Mouse (Mus musculus) liver, embryonic 16.5 days (tissue): Measurements from ENCODE around the gene Gm30191. TPM values are rescaled to one million over a fixed set of nuclear protein-coding genes. Genes with fewer than 3 reads are reported as not detected.

Experiments
- ATAC-seq: fragments of 200-750 bp; cut with Nextera tagmentation; 2 replicates; pipeline ENCODE4 v1.8.0; 2017; ENCODE audit warnings: low read depth, mild to moderate bottlenecking, moderate number of reproducible peaks, moderate library complexity
- H3K27ac ChIP-seq: fragments of 300-500 bp; sonication (generic); 2 replicates; pipeline ENCODE4 v1.5.1; 2014; ENCODE audit warnings: mild to moderate bottlenecking, low read length
- H3K27me3 ChIP-seq: fragments of 300-500 bp; sonication (generic); 2 replicates; pipeline ENCODE4 v1.6.1; 2014; ENCODE audit warnings: low read depth, low read length, mixed read lengths; ENCODE audit not compliant: control insufficient read depth, insufficient read depth
- H3K36me3 ChIP-seq: fragments of 300-500 bp; sonication (generic); 2 replicates; pipeline ENCODE4 v1.6.1; 2014; ENCODE audit warnings: mild to moderate bottlenecking; ENCODE audit not compliant: control insufficient read depth, insufficient read depth
- H3K4me1 ChIP-seq: fragments of 300-500 bp; sonication (generic); 2 replicates; pipeline ENCODE4 v1.6.1; 2014; ENCODE audit warnings: low read depth, low read length, mixed read lengths; ENCODE audit not compliant: control insufficient read depth
- H3K4me2 ChIP-seq: fragments of 300-500 bp; sonication (generic); 2 replicates; pipeline ENCODE4 v1.6.1; 2014; ENCODE audit warnings: low read depth, low read length, mixed read lengths
- H3K4me3 ChIP-seq: fragments of 300-500 bp; sonication (generic); 2 replicates; pipeline ENCODE4 v1.5.1; 2014; ENCODE audit warnings: low read depth, mild to moderate bottlenecking, low read length
- H3K9ac ChIP-seq: fragments of 300-500 bp; sonication (generic); 2 replicates; pipeline ENCODE4 v1.6.1; 2014; ENCODE audit warnings: low read depth, low read length
- H3K9me3 ChIP-seq: fragments of 300-500 bp; sonication (generic); replicated peaks from 2 replicates; pipeline ENCODE4 v1.6.1; 2016; ENCODE audit warnings: low read length; ENCODE audit not compliant: control insufficient read depth
- WGBS: fragments of 180-500 bp; shearing (Covaris S2); extraction: QIAGEN DNeasy Blood & Tissue Kit; methylation state at CpG from one replicate; pipeline ENCODE4 v1.1.7; 2014; ENCODE audit not compliant: insufficient replicate concordance; 5-methylcytosine and 5-hydroxymethylcytosine counted together
- polyA plus RNA-seq: library from polyadenylated mRNA; unstranded; fragments of >200 nt; fragmentation: Nextera tagmentation; extraction: Ambion mirVana; gene quantifications from 2 replicates; pipeline ENCODE4 v1.2.1, GENCODE M21; 2015

The Gm30191 gene
- polyA plus RNA-seq, 1 experiment from 2014 or later: not detected

DNA sequence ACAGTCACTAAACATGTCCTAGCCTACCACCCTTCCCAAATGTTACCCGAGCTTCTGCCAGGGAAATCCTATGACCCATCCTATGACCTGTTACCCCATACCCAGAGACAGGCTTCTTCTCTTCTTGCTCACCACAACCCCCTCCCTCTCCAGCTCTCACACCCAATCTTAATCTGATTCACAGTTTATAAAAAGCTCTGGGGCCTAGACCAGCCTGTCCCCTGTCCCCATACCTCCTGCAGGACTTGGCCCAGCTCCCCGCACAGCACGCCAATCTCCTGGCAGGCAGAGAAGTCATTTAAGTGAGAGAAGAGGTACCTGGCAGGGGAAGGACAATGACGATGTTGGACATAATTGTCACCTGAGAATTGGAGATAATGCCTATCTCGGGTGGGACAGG is 11.9 kb upstream of the Gm30191 start:
- WGBS: 51% methylated on average over 5 of the region's 5 CpGs

DNA sequence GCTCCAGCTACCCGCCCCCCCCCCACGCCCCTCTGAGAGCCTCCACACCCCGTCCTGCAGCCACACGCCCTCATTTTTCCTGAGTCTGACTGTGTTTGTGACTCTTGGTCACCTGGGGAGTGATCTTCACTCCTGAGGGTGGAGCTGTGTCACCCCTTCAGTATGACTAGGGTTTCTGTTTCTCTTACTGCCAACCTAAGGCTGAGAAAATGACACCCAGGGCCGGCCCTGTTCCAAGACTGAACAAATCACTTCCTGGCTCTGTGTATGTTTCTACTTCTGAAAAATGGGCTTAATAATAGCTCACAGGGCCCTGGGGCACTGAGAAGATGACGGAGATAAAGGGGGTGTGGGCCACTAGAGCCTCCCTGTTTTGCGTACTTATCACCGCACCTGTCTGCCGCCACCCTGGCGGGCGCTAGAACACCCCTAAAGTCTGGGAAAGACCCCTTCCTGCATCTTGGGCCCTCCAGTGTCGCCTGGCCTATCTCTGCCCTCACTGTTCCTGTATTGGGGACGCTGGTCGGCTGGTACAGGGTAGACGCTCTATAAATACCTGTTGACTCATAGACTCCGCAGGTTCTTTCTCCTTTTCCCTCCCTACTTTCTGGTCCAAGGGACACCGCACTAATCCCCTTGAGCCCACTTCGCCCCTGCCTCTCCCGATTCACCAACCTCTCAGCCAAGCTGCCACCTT is 9.0 kb upstream of the Gm30191 start:
- whole genome bisulfite sequencing: 24% methylated on average over 19 of the region's 19 CpGs
- Histone ChIP-seq H3K36me3 (no peaks in the 10 kb centered on the region), H3K4me2 (0 out of 2 replicates have a peak overlapping the region, but pooled peaks have one; percentile 25), H3K9me3 (no peaks in the 10 kb centered on the region), H3K27ac (no peak overlapping the region), H3K4me1 (peaks cover 5% of the 10 kb centered on the region), H3K9ac (no peak overlapping the region), H3K4me3 (no peak overlapping the region), H3K27me3 (peaks cover 8% of the 10 kb centered on the region)
- no peak for ATAC-seq

More for the DNA sequence above, 11.9 kb upstream of the Gm30191 start:
- Histone ChIP-seq H3K27ac (no peak overlapping the region), H3K4me1 (peaks cover 5% of the 10 kb centered on the region), H3K9me3 (no peaks in the 10 kb centered on the region), H3K9ac (no peak overlapping the region), H3K36me3 (no peaks in the 10 kb centered on the region), H3K27me3 (peaks cover 8% of the 10 kb centered on the region), H3K4me2 (no peak overlapping the region), H3K4me3 (no peak overlapping the region)
- no peak for ATAC-seq

DNA sequence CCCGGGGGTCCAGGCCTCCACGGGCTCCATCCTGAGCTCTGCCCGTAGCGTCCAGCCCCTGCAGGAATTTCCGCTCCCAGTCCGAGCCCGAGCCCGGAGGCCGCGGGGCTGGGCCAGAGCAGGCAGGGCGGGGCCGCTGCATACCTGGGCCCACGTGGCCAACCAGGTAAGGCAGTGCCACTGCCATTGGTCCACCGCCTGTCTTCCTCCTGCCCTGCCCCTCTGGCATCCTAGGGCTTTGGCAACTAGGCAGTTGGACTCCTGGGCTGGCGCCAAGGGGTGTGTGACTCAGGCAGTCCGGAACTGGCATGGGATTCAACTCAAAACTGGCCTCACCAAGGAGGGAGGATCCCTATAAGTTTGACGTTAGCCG is 8.5 kb upstream of the Gm30191 start, which contains the start of gene Cnksr1:
TSS of gene Cnksr1 (minus strand) at position 121 of the 373 bp plus-strand sequence.
- Histone ChIP-seq H3K4me1 (peaks cover 5% of the 10 kb centered on the region), H3K9ac (no peak within 1 kb of the TSS), H3K9me3 (no peaks in the 10 kb centered on the region), H3K27me3 (peaks cover 8% of the 10 kb centered on the region), H3K4me2 (peak within 1 kb of the TSS; percentile 25), H3K36me3 (no peaks in the 10 kb centered on the region), H3K4me3 (0 out of 2 replicates have a peak within 1 kb of the TSS, but pooled peaks have one; percentile 15), H3K27ac (no peak within 1 kb of the TSS)
- WGBS: 8% methylated on average over 18 of the region's 18 CpGs
- ATAC-seq: no peak

DNA sequence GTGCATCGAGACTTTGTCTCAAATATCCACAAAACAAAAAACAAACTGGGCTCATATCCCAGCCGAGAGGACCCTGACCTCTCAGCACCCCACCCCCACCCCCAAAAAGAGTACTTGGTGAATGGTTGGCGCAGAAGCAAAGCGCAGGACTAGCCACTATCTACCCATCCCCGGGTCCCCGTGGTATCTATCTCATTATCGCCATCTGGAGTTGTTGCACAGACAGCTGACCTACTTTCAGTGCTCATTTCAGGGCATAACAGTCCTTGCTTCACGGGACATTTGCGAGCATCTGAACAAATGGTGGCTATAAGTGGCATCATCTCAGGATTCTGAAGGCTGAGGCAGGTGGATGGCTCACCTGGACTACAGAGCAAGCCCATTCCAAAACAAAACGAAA is 8.0 kb upstream of the Gm30191 start:
- Histone ChIP-seq H3K9me3 (no peaks in the 10 kb centered on the region), H3K27me3 (peaks cover 8% of the 10 kb centered on the region), H3K9ac (no peak overlapping the region), H3K36me3 (no peaks in the 10 kb centered on the region), H3K27ac (no peak overlapping the region), H3K4me2 (peak overlapping the region; percentile 25), H3K4me1 (peaks cover 5% of the 10 kb centered on the region), H3K4me3 (0 out of 2 replicates have a peak overlapping the region, but pooled peaks have one; percentile 15)
- WGBS: 8% methylated on average over 10 of the region's 10 CpGs
- no peak for ATAC-seq

DNA sequence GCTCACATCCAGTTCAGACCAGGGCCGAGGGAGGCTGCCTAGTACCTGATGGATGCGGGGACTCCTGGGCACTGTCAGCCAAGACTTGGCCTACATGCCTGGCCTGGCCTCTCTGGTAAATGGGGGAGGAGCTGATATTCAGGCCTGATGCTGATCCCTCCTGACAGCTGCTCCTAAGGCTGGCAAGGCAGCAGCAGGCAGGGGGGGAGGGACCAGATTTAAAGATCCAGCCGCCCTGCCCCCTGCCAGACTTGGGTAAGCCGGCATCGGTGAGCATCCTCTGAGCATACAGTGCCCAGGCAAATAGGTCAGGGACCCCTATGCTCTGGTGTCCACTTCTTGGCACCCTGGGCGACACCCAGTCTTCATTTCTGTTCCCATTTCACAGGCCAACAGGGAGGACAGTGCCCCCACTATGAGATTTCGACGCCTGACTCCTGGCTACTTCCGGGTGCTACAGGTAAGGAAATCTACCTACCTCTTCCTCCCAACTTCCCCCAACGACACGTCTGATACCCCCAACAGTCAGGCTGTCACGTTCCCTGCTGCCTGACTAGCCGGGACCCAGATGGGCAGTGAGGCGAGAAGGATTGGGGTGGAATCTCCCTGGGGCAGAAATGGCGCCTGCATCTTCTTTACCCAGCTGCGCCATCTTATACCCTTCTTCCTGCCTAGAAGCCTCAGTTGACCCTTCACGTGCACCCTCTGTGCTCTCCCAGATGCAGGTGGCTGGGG is 3.1 kb upstream of the Gm30191 start, which contains the start of gene E130218I03Rik:
TSS of gene E130218I03Rik (plus strand) at position 147 of the 735 bp plus-strand sequence.
- Histone ChIP-seq H3K4me3 (peak within 1 kb of the TSS; percentile 84), H3K4me1 (peaks cover 16% of the 10 kb centered on the region), H3K27me3 (peaks cover 25% of the 10 kb centered on the region), H3K4me2 (peak within 1 kb of the TSS; percentile 98), H3K27ac (no peak within 1 kb of the TSS), H3K36me3 (no peaks in the 10 kb centered on the region), H3K9me3 (no peaks in the 10 kb centered on the region), H3K9ac (no peak within 1 kb of the TSS)
- no peak for ATAC-seq
- 86% methylated on average over 17 of the region's 17 CpGs for WGBS

DNA sequence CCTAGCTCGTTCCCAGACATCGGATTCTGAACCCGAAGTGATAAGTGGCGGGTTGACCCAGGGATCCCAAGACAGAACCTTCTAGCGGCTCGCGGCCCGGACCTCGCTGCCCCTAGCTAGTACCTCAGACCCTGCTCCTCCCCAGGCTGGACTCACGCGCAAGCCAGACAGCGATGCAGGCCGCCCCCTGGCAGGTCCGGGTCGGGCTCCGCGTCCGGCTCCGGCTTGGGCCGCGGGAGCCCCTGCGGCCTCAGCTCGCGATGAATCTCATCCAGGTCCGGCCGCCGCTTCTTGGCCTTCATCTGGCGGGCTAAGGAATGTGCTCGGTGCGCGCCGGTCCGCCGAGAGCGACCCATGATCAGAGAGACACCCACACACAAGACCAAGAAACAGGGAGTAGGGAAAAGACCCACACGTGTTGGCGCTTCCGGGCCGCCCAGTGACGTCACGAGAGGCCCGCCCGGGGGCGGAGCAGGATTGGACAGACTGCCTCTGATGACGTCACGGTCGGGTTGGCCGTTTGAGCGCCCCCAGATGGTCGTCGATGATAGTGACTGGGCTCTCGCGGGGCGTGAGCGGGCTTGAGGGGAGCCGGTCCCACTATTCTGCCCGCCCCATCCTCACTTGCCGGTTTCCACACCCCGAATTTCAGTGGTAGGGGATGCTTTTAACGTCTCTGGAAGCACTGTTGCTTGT is 1.4 kb upstream of the Gm30191 start, which contains the start of gene Zfp593:
TSS of gene Zfp593 (minus strand) at position 445 of the 696 bp plus-strand sequence.
- Histone ChIP-seq H3K4me2 (peak within 1 kb of the TSS; percentile 98), H3K27me3 (peaks cover 41% of the 10 kb centered on the region), H3K36me3 (no peaks in the 10 kb centered on the region), H3K9ac (peak within 1 kb of the TSS; percentile 82), H3K4me1 (peaks cover 13% of the 10 kb centered on the region), H3K4me3 (peak within 1 kb of the TSS; percentile 84), H3K27ac (no peak within 1 kb of the TSS), H3K9me3 (no peaks in the 10 kb centered on the region)
- ATAC-seq: peak; percentile 85
- WGBS: under 1% methylated on average over 60 of the region's 60 CpGs

DNA sequence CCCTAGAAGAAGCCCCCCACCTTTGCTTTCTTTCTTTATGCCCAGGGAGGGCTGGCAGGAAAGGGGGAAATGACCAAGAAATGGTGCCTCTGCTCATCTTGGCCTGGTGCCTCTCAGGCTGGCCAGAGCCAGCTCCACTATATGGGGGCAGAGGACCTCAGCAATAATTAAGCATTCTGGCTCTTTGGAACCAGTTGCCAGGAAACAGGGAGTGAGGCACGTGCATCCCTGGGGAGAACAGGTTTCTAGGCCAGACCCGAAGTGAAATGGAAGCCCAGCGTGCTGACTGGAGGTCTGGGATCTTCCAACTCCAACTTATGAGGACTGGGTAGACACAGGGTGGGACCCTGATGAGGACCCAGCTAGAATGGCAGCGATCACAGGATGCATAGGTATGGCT is 479 bp upstream of the Gm30191 start:
- no peak overlapping the region for H3K4me2 ChIP-seq
- H3K27ac ChIP-seq: no peak overlapping the region
- H3K9me3 ChIP-seq: no peaks in the 10 kb centered on the region
- peaks cover 20% of the 10 kb centered on the region for H3K4me1 ChIP-seq
- ATAC-seq: no peak
- H3K36me3 ChIP-seq: no peaks in the 10 kb centered on the region
- H3K9ac ChIP-seq: no peak overlapping the region
- WGBS: 49% methylated on average over 4 of the region's 4 CpGs
- H3K4me3 ChIP-seq: no peak overlapping the region
- peaks cover 51% of the 10 kb centered on the region for H3K27me3 ChIP-seq

DNA sequence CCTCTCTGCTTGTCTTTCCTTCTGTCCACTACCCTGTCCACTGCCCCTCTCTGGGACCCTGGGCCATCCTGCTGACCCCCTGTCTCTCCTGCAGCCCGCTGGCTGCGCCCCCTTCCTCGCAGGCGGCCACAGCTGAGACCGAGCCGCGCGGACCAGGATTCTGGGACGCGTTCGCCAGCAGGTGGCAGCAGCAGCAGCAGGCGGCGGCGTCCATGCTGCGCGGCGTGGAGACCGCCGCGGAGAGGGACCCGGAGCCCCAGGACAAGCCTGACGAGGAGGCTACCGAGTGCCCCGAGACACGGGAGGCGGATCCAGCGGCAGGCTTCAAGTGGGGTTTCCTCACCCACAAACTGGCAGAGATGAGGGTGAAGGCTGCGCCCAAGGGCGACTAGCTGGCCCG is 2.9 kb downstream of the Gm30191 start:
- no peak overlapping the region for H3K9ac ChIP-seq
- 4% methylated on average over 30 of the region's 30 CpGs for WGBS
- H3K4me1 ChIP-seq: peaks cover 33% of the 10 kb centered on the region
- H3K9me3 ChIP-seq: no peaks in the 10 kb centered on the region
- H3K4me3 ChIP-seq: peak overlapping the region; percentile 37
- H3K36me3 ChIP-seq: no peaks in the 10 kb centered on the region
- peaks cover 85% of the 10 kb centered on the region for H3K27me3 ChIP-seq
- no peak for ATAC-seq
- peak overlapping the region; percentile 54 for H3K4me2 ChIP-seq
- no peak overlapping the region for H3K27ac ChIP-seq
